Mouse (Mus musculus) liver, embryonic 14.5 days (tissue): Measurements from ENCODE around the gene Ccdc39. TPM values are rescaled to one million over a fixed set of nuclear protein-coding genes. Genes with fewer than 3 reads are reported as not detected.

Experiments
- ATAC-seq: fragments of 200-750 bp; cut with Nextera tagmentation; 2 replicates; pipeline ENCODE4 v1.8.0; 2017; ENCODE audit warnings: moderate number of reproducible peaks, mild to moderate bottlenecking, moderate library complexity; ENCODE audit not compliant: insufficient read depth
- DNase-seq, 3 experiments: peaks; one replicate each; pipeline ENCODE4 v3.0.0-alpha.2; 2012 to 2013; ENCODE audit warnings: low read depth in 3 of 3, low spot score in 3 of 3
- H3K27ac ChIP-seq: fragments of 300-500 bp; sonication (generic); 2 replicates; pipeline ENCODE4 v1.5.1; 2014; ENCODE audit warnings: moderate library complexity, mild to moderate bottlenecking, control low read depth, inconsistent platforms
- H3K27me3 ChIP-seq: fragments of 300-500 bp; sonication (generic); 2 replicates; pipeline ENCODE4 v1.6.1; 2014; ENCODE audit warnings: mild to moderate bottlenecking, low read length, moderate library complexity; ENCODE audit not compliant: control insufficient read depth, insufficient read depth
- H3K36me3 ChIP-seq: fragments of 300-500 bp; sonication (generic); replicated peaks from 2 replicates; pipeline ENCODE4 v1.6.1; 2014; ENCODE audit warnings: low read depth; ENCODE audit not compliant: control insufficient read depth, insufficient read depth
- H3K4me1 ChIP-seq, 2 experiments: fragments of 200-500 bp in 1 of 2; fragments of 300-500 bp in 1 of 2; sonication (generic) in 1 of 2; replicated peaks; 2 replicates each; pipeline ENCODE4 v1.6.1; 2012 to 2014; ENCODE audit warnings: antibody characterized with exemption in 1 of 2, inconsistent platforms in 1 of 2, low read length in 1 of 2; ENCODE audit not compliant: control insufficient read depth in 2 of 2, insufficient read depth in 2 of 2
- H3K4me2 ChIP-seq: fragments of 300-500 bp; sonication (generic); 2 replicates; pipeline ENCODE4 v1.6.1; 2014; ENCODE audit warnings: low read depth, mild to moderate bottlenecking, control low read depth, moderate library complexity
- H3K4me3 ChIP-seq, 2 experiments: fragments of 200-500 bp in 1 of 2; fragments of 300-500 bp in 1 of 2; sonication (generic) in 1 of 2; 2 replicates each; pipeline ENCODE4 v1.5.1; 2012 to 2014; ENCODE audit warnings: low read depth in 2 of 2, low read length in 2 of 2, mild to moderate bottlenecking in 2 of 2, control low read depth in 1 of 2, inconsistent platforms in 1 of 2, moderate library complexity in 1 of 2; ENCODE audit not compliant: insufficient read depth in 1 of 2
- H3K9ac ChIP-seq: fragments of 300-500 bp; sonication (generic); replicated peaks from 2 replicates; pipeline ENCODE4 v1.6.1; 2014; ENCODE audit warnings: mild to moderate bottlenecking, control low read depth, moderate library complexity
- H3K9me3 ChIP-seq: fragments of 300-500 bp; sonication (generic); 2 replicates; pipeline ENCODE4 v1.6.1; 2016; ENCODE audit warnings: low read length, mixed read lengths; ENCODE audit not compliant: control insufficient read depth
- CTCF ChIP-seq: IDR thresholded peaks from 2 replicates; pipeline ENCODE4 v1.5.1; 2016; ENCODE audit warnings: antibody characterized with exemption, low read depth, control low read depth
- EP300 ChIP-seq: IDR thresholded peaks from 2 replicates; pipeline ENCODE4 v1.6.1; 2016; ENCODE audit warnings: antibody characterized with exemption, low read depth
- WGBS: fragments of 180-500 bp; shearing (Covaris S2); extraction: QIAGEN DNeasy Blood & Tissue Kit; methylation state at CpG from one replicate; pipeline ENCODE4 v1.1.7; 2014; ENCODE audit not compliant: insufficient replicate concordance; 5-methylcytosine and 5-hydroxymethylcytosine counted together
- polyA plus RNA-seq, 2 experiments: library from polyadenylated mRNA; depleted of rRNA in 1 of 2; stranded (reverse) in 1 of 2; unstranded in 1 of 2; fragments of >200 nt; fragmentation: Nextera tagmentation in 1 of 2; extraction: Ambion mirVana in 1 of 2; gene quantifications; 2 replicates each; pipeline versions ENCODE4 v1.2.1 to v1.2.3; 2012 to 2014

The Ccdc39 gene
- 0.06 and 0.17 TPM in 2 replicates for polyA plus RNA-seq (2012; rRNA removed)
- 0.09 TPM in 2 replicates for polyA plus RNA-seq (2014; fragmentation: Nextera tagmentation; extraction: Ambion mirVana)

DNA sequence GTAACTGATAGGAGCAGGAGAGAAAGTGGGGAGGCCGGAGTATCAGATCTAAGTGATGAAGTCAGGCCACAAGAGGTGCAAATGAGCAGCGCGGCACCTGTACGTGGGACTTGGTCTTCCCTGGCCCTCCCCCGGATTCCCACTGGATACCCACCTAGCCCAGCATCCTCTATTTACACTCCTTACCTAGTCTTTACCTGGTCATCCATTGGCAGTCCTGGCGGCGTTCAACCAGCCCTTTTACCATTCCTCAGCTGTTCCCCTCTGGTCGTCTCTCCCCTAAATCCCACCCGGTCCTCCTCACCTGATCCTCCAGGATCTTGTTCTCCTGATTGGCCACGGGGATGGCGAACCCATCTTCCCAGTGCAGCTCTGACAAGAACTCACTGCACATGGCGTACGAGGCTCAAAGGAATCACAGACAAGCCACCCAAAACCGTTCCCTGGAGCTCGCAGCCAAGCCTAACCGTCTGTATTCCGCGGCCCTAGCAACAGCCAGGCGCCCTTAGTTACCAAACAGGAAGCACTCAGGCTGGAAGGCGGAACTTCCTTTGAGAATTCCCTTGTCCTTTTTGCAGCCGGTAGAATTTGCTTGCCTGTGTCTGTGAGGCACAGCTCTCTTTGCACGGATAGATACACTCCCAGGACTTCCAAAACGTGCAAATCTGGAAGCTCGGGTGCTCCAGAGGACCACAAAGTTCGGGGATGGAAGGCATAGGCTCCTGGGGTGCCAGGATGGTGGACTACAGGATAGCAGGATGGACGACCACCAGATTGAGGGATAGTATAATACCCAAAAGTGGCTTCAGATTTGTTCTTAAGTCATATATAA, at the start of gene Ccdc39:
TSS of gene Ccdc39 (minus strand) at position 510 of the 832 bp plus-strand sequence.
- no peaks in the 10 kb centered on the region for H3K27me3 ChIP-seq
- WGBS, result 10% methylated on average over 26 of the region's 26 CpGs
- H3K4me2 ChIP-seq, result peak within 1 kb of the TSS; percentile 57
- H3K27ac ChIP-seq, result no peak within 1 kb of the TSS
- peak in 2 of 3 experiments; percentile 4 to 19 for DNase-seq
- TF ChIP-seq CTCF (no peak), EP300 (no peak)
- peaks cover 0 to 2% of the 10 kb centered on the region in 2 experiments; a peak in 1 of 4 replicates for H3K4me1 ChIP-seq
- H3K9me3 ChIP-seq, result no peaks in the 10 kb centered on the region
- peak within 1 kb of the TSS; percentile 31 to 64 for H3K4me3 ChIP-seq
- H3K36me3 ChIP-seq, result no peaks in the 10 kb centered on the region
- H3K9ac ChIP-seq, result no peak within 1 kb of the TSS
- ATAC-seq, result peak; percentile 37; the same call in 1 of the 2 replicates

DNA sequence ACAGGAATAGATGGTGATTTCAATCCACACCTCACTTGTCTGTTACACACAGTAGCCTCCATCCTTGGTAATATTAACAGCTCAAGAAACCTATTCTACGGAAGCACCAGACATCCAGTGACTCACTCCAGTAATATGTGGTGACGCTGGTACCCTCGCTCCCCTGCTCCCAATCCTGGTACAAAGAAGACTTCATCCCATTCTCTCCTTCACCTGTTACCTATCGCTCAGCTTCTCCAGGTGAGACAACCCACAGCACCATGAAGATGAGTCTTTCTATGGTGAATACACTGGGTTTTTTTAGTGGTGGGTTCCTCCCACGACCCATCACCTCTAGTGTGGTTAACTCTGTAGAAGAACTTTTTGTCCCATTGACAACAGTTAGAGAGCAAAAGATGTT, 49.3 kb upstream of the Ccdc39 start:
- ATAC-seq (no peak), DNase-seq (no peak)
- TF ChIP-seq EP300, result no peak
- TF ChIP-seq CTCF, result no peak
- Histone ChIP-seq H3K4me1 (no peaks in the 10 kb centered on the region), H3K4me3 (no peak overlapping the region), H3K27me3 (no peaks in the 10 kb centered on the region), H3K9me3 (no peaks in the 10 kb centered on the region), H3K27ac (no peak overlapping the region), H3K36me3 (no peaks in the 10 kb centered on the region), H3K4me2 (no peak overlapping the region), H3K9ac (no peak overlapping the region)
- WGBS, result 64% methylated on average over 5 of the region's 5 CpGs

DNA sequence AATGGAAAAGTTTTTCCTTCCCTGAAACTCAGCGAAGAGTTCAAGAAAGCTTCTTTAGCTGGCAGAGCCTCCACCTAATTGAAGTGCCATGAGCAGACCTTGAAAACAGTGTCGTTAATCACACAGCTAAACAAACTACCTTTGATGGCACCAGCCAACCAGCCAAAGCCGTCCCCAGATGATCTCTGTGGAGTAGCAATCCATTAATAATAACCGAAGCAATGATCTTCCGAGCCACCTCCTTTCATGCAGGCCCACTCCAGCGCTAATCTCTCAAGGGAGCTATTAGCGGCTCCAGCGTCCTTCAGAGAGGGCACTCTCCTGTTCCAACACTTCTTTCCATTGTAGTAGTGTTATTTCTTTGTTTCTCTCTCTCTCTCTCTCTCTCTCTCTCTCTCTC, 43.3 kb upstream of the Ccdc39 start:
- Histone ChIP-seq H3K4me1 (no peaks in the 10 kb centered on the region), H3K4me3 (no peak overlapping the region), H3K9me3 (no peaks in the 10 kb centered on the region), H3K27ac (no peak overlapping the region), H3K9ac (no peak overlapping the region), H3K27me3 (no peaks in the 10 kb centered on the region), H3K4me2 (no peak overlapping the region), H3K36me3 (no peaks in the 10 kb centered on the region)
- WGBS, result 44% methylated on average over 8 of the region's 8 CpGs
- no peak for TF ChIP-seq EP300
- TF ChIP-seq CTCF, result no peak
- ATAC-seq (no peak), DNase-seq (no peak)

DNA sequence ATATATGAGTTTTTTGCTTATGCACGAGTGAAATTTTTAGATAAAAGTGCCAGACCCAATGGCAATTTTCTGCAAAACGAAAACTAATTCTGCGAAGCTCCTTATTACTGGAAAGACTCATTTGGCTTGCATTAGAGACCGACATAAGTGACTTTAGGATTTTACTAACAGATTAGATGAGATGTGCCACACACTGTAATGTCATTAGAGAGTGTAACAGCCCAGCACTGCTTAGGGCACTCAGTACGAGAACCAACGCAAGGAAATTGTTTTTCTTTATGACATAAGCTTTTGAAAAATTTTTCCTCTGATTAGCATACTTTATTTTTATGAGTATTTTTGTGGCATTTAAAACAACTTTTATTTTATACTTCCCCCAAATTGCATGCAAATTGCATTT, 39.0 kb upstream of the Ccdc39 start:
- DNase-seq (no peak), ATAC-seq (no peak)
- WGBS, result 69% methylated on average over 6 of the region's 6 CpGs
- Histone ChIP-seq H3K27me3 (no peaks in the 10 kb centered on the region), H3K9me3 (no peaks in the 10 kb centered on the region), H3K9ac (no peak overlapping the region), H3K4me2 (no peak overlapping the region), H3K4me3 (no peak overlapping the region), H3K36me3 (no peaks in the 10 kb centered on the region), H3K4me1 (no peaks in the 10 kb centered on the region), H3K27ac (no peak overlapping the region)
- TF ChIP-seq EP300, result no peak
- no peak for TF ChIP-seq CTCF

DNA sequence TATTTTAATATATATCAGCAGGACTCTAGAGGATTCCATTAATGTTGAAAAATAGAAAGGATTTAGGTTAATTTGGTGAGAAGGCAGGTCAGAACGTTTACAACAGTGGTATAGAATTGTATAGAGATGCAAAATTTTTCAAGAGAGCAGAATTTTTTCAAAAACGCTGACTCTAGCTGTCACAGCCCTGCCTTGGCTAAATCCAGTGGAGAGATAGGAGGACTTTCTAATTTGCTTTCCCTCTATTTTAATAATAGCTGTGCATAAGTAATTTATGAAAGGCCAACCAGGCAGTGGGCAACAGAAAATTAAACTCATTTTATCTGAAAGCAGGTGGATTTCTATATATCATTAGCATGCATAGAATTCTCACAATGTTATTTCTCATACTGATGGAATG, 38.6 kb upstream of the Ccdc39 start:
- Histone ChIP-seq H3K4me3 (no peak overlapping the region), H3K27me3 (no peaks in the 10 kb centered on the region), H3K4me2 (no peak overlapping the region), H3K4me1 (no peaks in the 10 kb centered on the region), H3K27ac (no peak overlapping the region), H3K9me3 (no peaks in the 10 kb centered on the region), H3K9ac (no peak overlapping the region), H3K36me3 (no peaks in the 10 kb centered on the region)
- ATAC-seq, result no peak
- WGBS, result 43% methylated on average over 2 of the region's 2 CpGs
- TF ChIP-seq CTCF (no peak), EP300 (no peak)
- DNase-seq, result no peak
